Mouse (Mus musculus) liver, embryonic 15.5 days (tissue): ENCODE measurements around the gene Tbc1d10c. TPM values are rescaled to one million over a fixed set of nuclear protein-coding genes. Genes with fewer than 3 reads are reported as not detected.

Experiments
- ATAC-seq: fragments of 200-750 bp; cut with Nextera tagmentation; 2 replicates; pipeline ENCODE4 v1.8.0; 2017; ENCODE audit warnings: moderate number of reproducible peaks, mild to moderate bottlenecking, moderate library complexity; ENCODE audit not compliant: insufficient read depth
- H3K27ac ChIP-seq: fragments of 300-500 bp; sonication (generic); replicated peaks from 2 replicates; pipeline ENCODE4 v1.5.1; 2015; ENCODE audit warnings: mild to moderate bottlenecking, inconsistent platforms
- H3K27me3 ChIP-seq: fragments of 300-500 bp; sonication (generic); 2 replicates; pipeline ENCODE4 v1.6.1; 2015; ENCODE audit warnings: mild to moderate bottlenecking, inconsistent platforms
- H3K36me3 ChIP-seq: fragments of 300-500 bp; sonication (generic); replicated peaks from 2 replicates; pipeline ENCODE4 v1.6.1; 2015; ENCODE audit warnings: moderate library complexity, mild to moderate bottlenecking, inconsistent platforms
- H3K4me1 ChIP-seq: fragments of 300-500 bp; sonication (generic); replicated peaks from 2 replicates; pipeline ENCODE4 v1.6.1; 2015; ENCODE audit warnings: inconsistent platforms
- H3K4me2 ChIP-seq: fragments of 300-500 bp; sonication (generic); 2 replicates; pipeline ENCODE4 v1.6.1; 2015; ENCODE audit warnings: moderate library complexity, mild to moderate bottlenecking, inconsistent platforms
- H3K4me3 ChIP-seq: fragments of 300-500 bp; sonication (generic); replicated peaks from 2 replicates; pipeline ENCODE4 v1.5.1; 2015; ENCODE audit warnings: mild to moderate bottlenecking, inconsistent platforms
- H3K9ac ChIP-seq: fragments of 300-500 bp; sonication (generic); 2 replicates; pipeline ENCODE4 v1.6.1; 2015; ENCODE audit warnings: moderate library complexity, mild to moderate bottlenecking, inconsistent platforms
- H3K9me3 ChIP-seq: fragments of 300-500 bp; sonication (generic); replicated peaks from 2 replicates; pipeline ENCODE4 v1.6.1; 2016; ENCODE audit warnings: inconsistent platforms
- WGBS: fragments of 180-500 bp; shearing (Covaris S2); methylation state at CpG from one replicate; pipeline ENCODE4 v1.1.7; 2015; ENCODE audit warnings: mixed read lengths; ENCODE audit not compliant: insufficient replicate concordance; 5-methylcytosine and 5-hydroxymethylcytosine counted together
- polyA plus RNA-seq: library from polyadenylated mRNA; unstranded; fragments of >200 nt; fragmentation: Nextera tagmentation; extraction: Ambion mirVana; gene quantifications from 2 replicates; pipeline ENCODE4 v1.2.1, GENCODE M21; 2015

Tbc1d10c gene
- polyA plus RNA-seq, 1 experiment from 2014 or later, result 5.5 TPM

- Histone ChIP-seq H3K4me1 (peaks cover 39% of the 10 kb centered on the region), H3K27me3 (peaks cover 47% of the 10 kb centered on the region), H3K27ac (no peak overlapping the region), H3K4me3 (no peak overlapping the region), H3K9ac (no peak overlapping the region), H3K36me3 (no peaks in the 10 kb centered on the region), H3K4me2 (no peak overlapping the region), H3K9me3 (no peaks in the 10 kb centered on the region)
- 39% methylated on average over 5 of the region's 5 CpGs for WGBS
- no peak for ATAC-seq
Observed at GRCm38 (mm10) chr19:4227446-4227845, 36.4 kb upstream of the Tbc1d10c start.

GRCm38 (mm10) chr19:4226779-4227178 lies 35.7 kb upstream of the Tbc1d10c start:
- H3K4me1 ChIP-seq, result peaks cover 39% of the 10 kb centered on the region
- WGBS, result 63% methylated on average over 7 of the region's 7 CpGs
- no peak overlapping the region for H3K4me2 ChIP-seq
- H3K36me3 ChIP-seq, result no peaks in the 10 kb centered on the region
- H3K27ac ChIP-seq, result no peak overlapping the region
- no peak for ATAC-seq
- H3K9ac ChIP-seq, result no peak overlapping the region
- no peak overlapping the region for H3K4me3 ChIP-seq
- H3K9me3 ChIP-seq, result no peaks in the 10 kb centered on the region
- H3K27me3 ChIP-seq, result peaks cover 54% of the 10 kb centered on the region

GRCm38 (mm10) chr19:4222165-4222564 lies 31.1 kb upstream of the Tbc1d10c start:
- WGBS, result 41% methylated on average over 11 of the region's 11 CpGs
- no peaks in the 10 kb centered on the region for H3K36me3 ChIP-seq
- H3K4me1 ChIP-seq, result peaks cover 32% of the 10 kb centered on the region
- no peak overlapping the region for H3K9ac ChIP-seq
- ATAC-seq, result no peak
- H3K27me3 ChIP-seq, result peaks cover 79% of the 10 kb centered on the region
- H3K9me3 ChIP-seq, result no peaks in the 10 kb centered on the region
- H3K27ac ChIP-seq, result no peak overlapping the region
- no peak overlapping the region for H3K4me3 ChIP-seq
- H3K4me2 ChIP-seq, result no peak overlapping the region

- H3K27ac ChIP-seq, result peak overlapping the region; percentile 33; the same call in 1 of the 2 replicates
- peaks cover 35% of the 10 kb centered on the region for H3K4me1 ChIP-seq
- no peaks in the 10 kb centered on the region for H3K9me3 ChIP-seq
- ATAC-seq, result no peak
- H3K9ac ChIP-seq, result no peak overlapping the region
- H3K27me3 ChIP-seq, result peaks cover 82% of the 10 kb centered on the region
- H3K36me3 ChIP-seq, result no peaks in the 10 kb centered on the region
- no peak overlapping the region for H3K4me3 ChIP-seq
- 26% methylated on average over 14 of the region's 14 CpGs for WGBS
- 0 out of 2 replicates have a peak overlapping the region, but pooled peaks have one; percentile 3 for H3K4me2 ChIP-seq
Observed at GRCm38 (mm10) chr19:4220957-4221743, 30.1 kb upstream of the Tbc1d10c start.

GRCm38 (mm10) chr19:4220416-4220815 lies 29.3 kb upstream of the Tbc1d10c start:
- WGBS, result 39% methylated on average over 4 of the region's 4 CpGs
- no peak overlapping the region for H3K27ac ChIP-seq
- H3K4me3 ChIP-seq, result no peak overlapping the region
- H3K27me3 ChIP-seq, result peaks cover 87% of the 10 kb centered on the region
- 0 out of 2 replicates have a peak, but pooled peaks have one; percentile 9 for ATAC-seq
- no peaks in the 10 kb centered on the region for H3K36me3 ChIP-seq
- no peak overlapping the region for H3K4me2 ChIP-seq
- no peak overlapping the region for H3K9ac ChIP-seq
- peaks cover 39% of the 10 kb centered on the region for H3K4me1 ChIP-seq
- no peaks in the 10 kb centered on the region for H3K9me3 ChIP-seq

- H3K4me1 ChIP-seq, result peaks cover 44% of the 10 kb centered on the region
- peaks cover 89% of the 10 kb centered on the region for H3K27me3 ChIP-seq
- H3K9me3 ChIP-seq, result no peaks in the 10 kb centered on the region
- H3K36me3 ChIP-seq, result no peaks in the 10 kb centered on the region
- WGBS, result 67% methylated on average over 6 of the region's 6 CpGs
- no peak overlapping the region for H3K4me3 ChIP-seq
- H3K27ac ChIP-seq, result no peak overlapping the region
- no peak overlapping the region for H3K4me2 ChIP-seq
- no peak overlapping the region for H3K9ac ChIP-seq
- ATAC-seq, result no peak
Observed at GRCm38 (mm10) chr19:4219943-4220342, 28.9 kb upstream of the Tbc1d10c start.

GRCm38 (mm10) chr19:4218784-4219183 lies 27.7 kb upstream of the Tbc1d10c start:
- Histone ChIP-seq H3K4me2 (no peak overlapping the region), H3K36me3 (no peaks in the 10 kb centered on the region), H3K4me3 (no peak overlapping the region), H3K27ac (no peak overlapping the region), H3K9ac (no peak overlapping the region), H3K4me1 (peaks cover 56% of the 10 kb centered on the region), H3K27me3 (peaks cover 95% of the 10 kb centered on the region), H3K9me3 (no peaks in the 10 kb centered on the region)
- no peak for ATAC-seq
- WGBS, result 22% methylated on average over 1 of the region's 1 CpGs

- H3K9me3 ChIP-seq, result no peaks in the 10 kb centered on the region
- H3K27me3 ChIP-seq, result peaks cover 97% of the 10 kb centered on the region
- no peak overlapping the region for H3K9ac ChIP-seq
- H3K4me3 ChIP-seq, result no peak overlapping the region
- ATAC-seq, result no peak
- no peak overlapping the region for H3K4me2 ChIP-seq
- 77% methylated on average over 11 of the region's 11 CpGs for WGBS
- no peaks in the 10 kb centered on the region for H3K36me3 ChIP-seq
- no peak overlapping the region for H3K27ac ChIP-seq
- H3K4me1 ChIP-seq, result peaks cover 61% of the 10 kb centered on the region
Observed at GRCm38 (mm10) chr19:4218293-4218692, 27.2 kb upstream of the Tbc1d10c start.

- no peaks in the 10 kb centered on the region for H3K36me3 ChIP-seq
- H3K9me3 ChIP-seq, result no peaks in the 10 kb centered on the region
- 54% methylated on average over 3 of the region's 3 CpGs for WGBS
- H3K27me3 ChIP-seq, result peaks cover 99% of the 10 kb centered on the region
- peaks cover 64% of the 10 kb centered on the region for H3K4me1 ChIP-seq
- no peak overlapping the region for H3K9ac ChIP-seq
- no peak overlapping the region for H3K4me2 ChIP-seq
- no peak for ATAC-seq
- H3K27ac ChIP-seq, result no peak overlapping the region
- H3K4me3 ChIP-seq, result no peak overlapping the region
Observed at GRCm38 (mm10) chr19:4217855-4218254, 26.8 kb upstream of the Tbc1d10c start.

GRCm38 (mm10) chr19:4217140-4217539 lies 26.1 kb upstream of the Tbc1d10c start:
- Histone ChIP-seq H3K9me3 (no peaks in the 10 kb centered on the region), H3K36me3 (no peaks in the 10 kb centered on the region), H3K4me2 (no peak overlapping the region), H3K27ac (no peak overlapping the region), H3K4me1 (peaks cover 58% of the 10 kb centered on the region), H3K27me3 (peaks cover 99% of the 10 kb centered on the region), H3K4me3 (no peak overlapping the region), H3K9ac (no peak overlapping the region)
- no peak for ATAC-seq
- 46% methylated on average over 5 of the region's 5 CpGs for WGBS

- H3K27me3 ChIP-seq, result peaks cover 100% of the 10 kb centered on the region
- H3K9me3 ChIP-seq, result no peaks in the 10 kb centered on the region
- 16% methylated on average over 14 of the region's 14 CpGs for WGBS
- H3K27ac ChIP-seq, result no peak overlapping the region
- H3K4me1 ChIP-seq, result peaks cover 48% of the 10 kb centered on the region
- peak overlapping the region; percentile 1; the same call in 1 of the 2 replicates for H3K4me2 ChIP-seq
- no peaks in the 10 kb centered on the region for H3K36me3 ChIP-seq
- no peak for ATAC-seq
- no peak overlapping the region for H3K4me3 ChIP-seq
- no peak overlapping the region for H3K9ac ChIP-seq
Observed at GRCm38 (mm10) chr19:4216041-4216685, 25.1 kb upstream of the Tbc1d10c start.
